Mouse (Mus musculus) layer of hippocampus, adult 9-10 months (tissue): ENCODE results near the gene Cops9.

Source experiments
- DNase-seq: peaks from one replicate; pipeline ENCODE4 v3.0.0; 2022; ENCODE audit warnings: low spot score

Gene Cops9

GRCm38 (mm10) chr1:92646601-92647000, 4.8 kb upstream of the Cops9 start:
- DNase-seq = no peak

DNA sequence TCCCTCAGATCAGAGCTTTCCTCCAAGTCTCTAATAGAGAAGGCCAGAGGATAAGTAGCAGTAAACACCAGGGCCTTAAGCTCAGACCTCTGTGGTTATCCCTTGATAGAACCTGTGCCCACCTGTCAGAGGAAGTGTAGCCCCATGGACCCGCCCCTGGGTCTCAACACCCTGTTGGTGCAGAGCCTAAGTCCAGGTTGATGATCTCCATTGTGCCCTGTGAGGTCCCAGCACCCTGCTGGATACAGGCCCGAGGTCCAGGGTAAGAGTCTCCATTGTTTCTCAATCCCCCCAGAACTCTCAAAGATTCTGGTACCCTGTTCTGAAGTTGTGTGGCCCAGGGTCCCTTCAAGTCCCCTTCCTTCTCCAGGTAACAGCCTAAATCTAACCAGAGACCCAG, 4.3 kb upstream of the Cops9 start:
- no peak for DNase-seq

GRCm38 (mm10) chr1:92644916-92645315, 3.1 kb upstream of the Cops9 start:
- DNase-seq = no peak

GRCm38 (mm10) chr1:92643691-92644090, 1.9 kb upstream of the Cops9 start:
- no peak for DNase-seq

DNA sequence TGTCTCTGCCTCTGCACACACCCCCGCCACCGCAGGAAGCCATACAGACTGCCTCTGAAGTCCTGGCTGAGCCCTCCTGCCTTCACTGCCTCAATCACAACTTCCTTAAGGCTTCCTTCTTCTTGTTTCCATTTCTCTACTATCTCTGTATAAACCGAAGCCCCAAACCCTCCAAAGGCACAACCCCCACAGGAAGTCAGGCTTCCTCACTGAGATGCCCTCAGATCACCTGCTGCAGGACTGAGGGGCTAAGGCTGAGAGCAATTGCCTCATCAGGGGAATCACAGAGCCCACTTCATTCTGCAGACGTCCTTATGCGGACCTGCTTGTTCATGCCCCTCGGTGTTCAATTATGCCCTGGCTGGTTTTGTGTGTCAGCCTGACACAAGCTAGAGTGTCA, 1.4 kb downstream of the Cops9 start:
- no peak for DNase-seq

GRCm38 (mm10) chr1:92638736-92639135, 3.0 kb downstream of the Cops9 start:
- DNase-seq = no peak

DNA sequence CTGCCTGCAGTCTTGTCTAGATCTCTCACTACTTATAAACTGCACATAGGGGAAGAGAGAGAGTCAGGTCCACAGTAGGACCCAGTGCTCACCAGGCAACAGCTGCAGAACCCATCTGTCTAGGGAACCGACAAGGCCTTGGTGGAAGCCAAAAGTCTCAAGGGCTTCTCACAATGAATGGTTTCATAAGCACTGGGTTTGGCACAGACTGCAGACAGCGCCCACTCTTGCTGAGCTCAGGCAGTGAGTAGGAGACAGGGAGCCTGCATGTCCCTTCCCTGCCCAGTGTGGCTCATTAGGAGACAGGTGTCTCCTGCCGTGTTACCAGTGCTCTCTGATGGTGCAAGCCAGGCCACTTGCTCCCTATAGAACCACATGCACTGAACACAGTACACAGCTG, 3.6 kb downstream of the Cops9 start:
- DNase-seq = no peak

GRCm38 (mm10) chr1:92637501-92638172, 4.1 kb downstream of the Cops9 start:
- DNase-seq = no peak

GRCm38 (mm10) chr1:92636676-92637075, 5.1 kb downstream of the Cops9 start:
- no peak for DNase-seq

DNA sequence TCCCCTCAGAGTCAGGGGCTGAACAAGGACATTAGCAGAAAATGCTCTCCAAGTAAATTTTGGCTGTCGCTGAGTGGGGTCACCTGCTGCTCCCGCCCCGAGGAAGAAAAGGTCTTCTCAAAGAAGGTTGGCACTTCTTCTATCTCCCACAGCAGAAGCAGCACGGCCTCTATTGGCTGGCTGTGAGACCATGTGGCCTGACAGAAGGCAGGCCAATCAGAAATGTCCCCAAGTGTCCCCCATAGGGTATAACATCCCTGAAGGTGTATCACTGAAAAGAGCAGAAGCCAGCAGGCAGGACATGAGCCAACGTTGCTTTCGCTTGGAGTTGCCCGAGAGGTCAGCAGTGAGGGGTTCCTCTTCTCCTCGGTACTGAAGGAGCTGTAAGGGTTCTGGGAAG, 5.8 kb downstream of the Cops9 start:
- no peak for DNase-seq

DNA sequence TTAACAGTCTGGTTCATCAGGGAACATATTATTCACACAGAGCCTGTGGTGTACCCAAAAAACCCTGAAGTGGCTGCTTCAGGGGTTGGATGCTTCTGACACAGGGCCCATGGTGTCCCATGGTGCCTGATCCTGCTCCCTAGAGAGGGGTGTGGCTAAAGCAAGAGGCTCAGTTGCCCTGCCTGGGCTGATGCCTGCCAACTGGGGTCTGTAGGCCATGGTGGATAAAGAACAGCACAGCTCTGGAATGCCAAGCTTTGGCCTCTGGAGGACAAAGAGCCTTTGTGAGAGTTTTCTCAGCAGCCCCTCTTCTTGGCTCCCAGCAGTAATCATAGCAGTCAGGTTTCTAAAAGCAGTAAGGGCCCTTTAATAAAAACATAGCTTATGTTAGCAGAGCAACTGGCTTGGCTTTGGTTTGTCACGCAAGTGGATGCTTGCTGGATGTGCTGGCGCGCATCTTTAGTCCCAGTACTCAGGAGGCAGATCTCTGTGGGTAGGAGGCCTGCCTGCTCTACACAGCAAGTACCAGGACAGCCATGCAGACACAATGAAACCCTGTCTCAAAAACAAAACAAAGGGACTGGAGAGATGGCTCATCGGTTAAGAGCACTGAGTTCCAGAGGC, 6.7 kb downstream of the Cops9 start:
- DNase-seq = no peak

GRCm38 (mm10) chr1:92634569-92634968, 7.2 kb downstream of the Cops9 start:
- no peak for DNase-seq

DNA sequence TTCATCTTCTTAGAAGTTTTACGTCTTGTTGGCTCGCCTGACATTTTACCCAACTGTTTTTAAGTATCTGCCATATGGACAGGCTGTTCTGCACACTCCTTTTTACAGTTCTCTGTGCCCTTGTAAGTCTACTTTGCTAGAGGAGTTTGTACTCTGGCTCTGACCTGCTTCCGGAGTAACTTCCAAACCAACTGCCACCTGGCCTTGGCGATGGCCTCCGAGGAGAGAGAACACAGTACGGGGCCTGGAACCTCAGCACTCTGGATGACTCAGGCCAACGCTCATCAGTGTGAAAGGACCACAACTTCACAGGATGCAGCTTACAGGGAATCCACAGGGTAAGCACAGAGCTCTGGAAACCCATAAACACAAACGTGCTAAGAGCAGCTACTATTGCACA, 8.1 kb downstream of the Cops9 start:
- no peak for DNase-seq

GRCm38 (mm10) chr1:92632948-92633347, 8.8 kb downstream of the Cops9 start:
- DNase-seq = no peak

GRCm38 (mm10) chr1:92632196-92632595, 9.6 kb downstream of the Cops9 start:
- no peak for DNase-seq

DNA sequence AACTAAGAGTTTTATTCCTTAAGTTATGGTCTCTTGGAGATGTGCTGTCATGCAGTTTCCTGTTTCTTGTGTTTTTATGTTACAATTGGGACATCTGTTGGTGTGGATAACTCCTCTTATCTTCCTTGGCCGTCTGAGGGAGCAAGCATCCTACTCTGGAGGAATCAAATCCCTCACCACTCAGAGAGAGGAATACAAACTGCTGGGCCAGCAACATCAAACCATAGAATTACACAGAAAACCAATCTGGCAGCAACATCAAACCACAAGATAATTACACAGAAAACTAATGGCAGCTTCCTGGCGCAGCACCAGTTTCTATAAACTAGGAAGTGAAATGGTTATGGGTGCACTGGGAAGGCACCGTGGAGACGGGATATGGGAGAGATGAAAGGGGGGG, 13.6 kb downstream of the Cops9 start:
- no peak for DNase-seq

DNA sequence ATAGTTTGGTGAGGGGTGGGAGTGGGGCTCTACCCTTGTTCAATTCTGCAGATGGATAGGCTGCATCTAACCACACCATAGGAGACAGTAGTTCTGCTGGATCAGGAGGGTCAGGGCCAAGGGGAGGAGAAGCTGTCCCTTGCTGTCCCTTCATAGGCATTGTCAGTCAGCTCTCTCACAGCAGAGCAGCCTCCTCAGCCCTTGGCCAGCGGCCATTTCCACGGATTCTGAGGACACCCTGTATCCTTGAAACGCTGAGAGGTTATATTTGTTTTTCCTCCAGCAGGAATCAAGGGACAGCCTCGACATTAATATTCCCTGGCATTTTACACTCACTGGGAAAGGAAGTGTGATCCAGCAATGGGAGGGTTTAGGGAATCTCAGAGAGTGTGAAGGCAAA, 23.4 kb downstream of the Cops9 start:
- DNase-seq = no peak

GRCm38 (mm10) chr1:92617488-92617887, 24.3 kb downstream of the Cops9 start, which contains the start of gene Olfr12:
Gene Olfr12 (plus strand): TSS chr1:92617788.
- no peak for DNase-seq

GRCm38 (mm10) chr1:92616046-92616445, 25.7 kb downstream of the Cops9 start:
- DNase-seq = no peak

DNA sequence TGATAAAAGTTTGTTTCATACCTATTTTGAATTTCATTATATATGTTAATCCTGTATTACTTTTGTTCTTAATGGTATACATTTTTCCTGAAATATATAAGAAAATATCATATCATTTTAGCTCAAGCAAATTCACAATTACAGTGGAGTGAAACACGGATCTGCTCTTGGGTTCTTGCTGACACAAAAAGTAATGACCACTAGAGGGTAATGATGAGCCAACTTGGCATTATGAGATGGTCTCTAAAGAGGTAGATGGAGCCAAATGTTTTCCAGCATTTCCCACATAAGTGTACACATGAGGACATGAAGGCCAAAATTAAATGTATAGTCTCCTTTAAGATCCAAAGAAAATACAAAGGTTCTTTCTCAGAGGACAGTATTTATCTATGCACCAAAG, 27.3 kb downstream of the Cops9 start:
- DNase-seq = no peak

- DNase-seq = no peak
These were observed 28.6 kb downstream of the Cops9 start for GRCm38 (mm10) chr1:92613175-92613574.

DNA sequence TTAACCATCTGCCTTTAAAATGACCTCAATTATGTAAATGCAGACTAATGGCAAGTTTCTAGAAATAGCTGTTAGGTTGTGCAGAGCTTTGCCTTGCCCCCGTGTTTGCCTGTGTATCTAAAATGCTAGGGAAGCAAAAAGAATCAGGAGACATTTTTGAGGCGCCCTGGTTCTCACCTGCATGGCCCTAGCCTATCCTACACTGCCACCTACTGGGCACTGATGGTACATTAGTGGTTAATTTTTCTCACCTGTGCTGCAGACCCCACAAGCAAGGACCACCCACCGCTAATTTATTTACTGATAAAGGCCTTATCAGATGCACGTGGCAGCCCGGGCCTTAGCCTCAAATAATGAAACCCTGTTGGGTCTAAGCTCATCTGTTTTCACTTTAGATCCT, 30.8 kb downstream of the Cops9 start:
- no peak for DNase-seq

DNA sequence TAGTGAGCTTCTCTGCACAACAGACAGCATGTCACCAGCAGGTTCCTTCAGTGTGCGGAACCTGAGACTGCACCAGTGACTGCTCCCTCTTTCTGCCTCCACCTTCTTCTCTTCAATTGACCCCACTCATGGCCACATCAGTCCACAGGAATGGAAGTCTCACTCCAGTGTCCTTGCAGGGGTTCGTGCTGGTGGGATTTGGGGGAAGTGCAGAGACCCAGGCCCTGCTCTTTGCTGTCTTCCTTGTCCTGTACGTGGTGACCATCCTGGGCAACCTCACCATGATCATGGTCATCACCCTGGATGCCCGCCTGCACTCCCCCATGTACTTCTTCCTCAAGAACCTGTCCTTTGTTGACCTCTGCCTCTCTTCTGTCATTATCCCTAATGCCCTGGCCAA, 34.1 kb downstream of the Cops9 start:
- no peak for DNase-seq

DNA sequence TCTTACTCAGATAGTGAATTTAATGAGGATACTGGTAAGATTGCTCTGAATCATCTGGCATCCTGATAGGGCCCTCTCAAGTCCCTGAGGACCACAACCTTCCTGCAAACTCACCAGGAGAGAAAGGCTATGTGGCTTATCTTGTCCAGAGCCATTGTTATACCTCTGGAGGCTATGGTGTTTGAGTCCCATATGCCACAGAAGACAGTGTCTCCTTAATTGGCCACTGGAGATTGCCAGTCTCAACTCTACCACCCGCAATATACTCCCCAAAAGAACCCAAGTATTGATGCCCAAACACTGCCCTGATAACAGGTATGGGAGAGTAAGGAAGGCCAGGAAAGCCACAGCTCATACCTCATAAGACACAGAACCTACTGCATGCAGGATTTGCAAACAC, 36.3 kb downstream of the Cops9 start, which contains the start of gene Olfr1410:
Gene Olfr1410 (plus strand): TSS at position 301 of the 400 bp plus-strand sequence.
- no peak for DNase-seq
